Mouse (Mus musculus): ENCODE measurements at regions not wholly inside any gene's neighbourhood (a gene's known extent, or its start where the extent isn't known, plus 50 kb on each side); places are given as distances from the start of the nearest gene placed in this dataset.

DNA sequence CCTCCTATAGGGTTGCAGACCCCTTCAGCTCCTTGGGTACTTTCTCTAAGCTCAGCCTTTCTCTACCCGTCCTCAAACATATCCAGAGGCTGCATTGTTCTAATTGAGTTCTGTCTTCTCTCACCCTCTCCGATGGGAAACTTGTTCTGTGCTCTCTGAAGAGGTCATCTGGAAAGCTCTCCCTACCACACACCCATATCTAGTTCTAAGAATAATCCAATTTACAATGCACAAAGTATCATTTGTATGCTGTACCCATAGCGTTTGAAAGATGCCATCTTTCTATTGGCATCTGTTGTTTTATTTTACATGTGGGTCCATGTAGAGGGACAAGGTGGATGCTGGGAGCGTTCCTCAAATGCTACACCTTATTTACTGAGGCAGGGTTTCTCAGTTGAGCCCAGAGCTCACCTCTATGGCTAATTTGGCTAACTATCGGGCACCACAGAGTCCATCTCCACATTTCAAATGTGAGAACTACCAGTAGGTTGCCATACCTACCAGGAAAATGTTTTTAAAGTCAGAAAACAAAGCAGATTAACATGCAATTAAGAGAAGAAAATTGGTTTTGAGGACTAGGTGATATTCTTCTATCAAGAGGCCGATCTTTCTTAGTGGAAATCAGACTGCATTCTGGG, 167.1 kb downstream of the Klf7 start:
- no peak for ATAC-seq (ENCODE audit: insufficient read depth)
- Histone ChIP-seq H3K4me2 (no peak overlapping the region), H3K27ac (ENCODE audit: low read depth) (no peak overlapping the region), H3K4me3 (ENCODE audit: low read depth, low read length) (no peak overlapping the region), H3K4me1 (ENCODE audit: insufficient read depth) (no peaks in the 10 kb centered on the region; the same call in 1 of the 2 replicates), H3K36me3 (ENCODE audit: insufficient read depth) (no peaks in the 10 kb centered on the region), H3K9me3 (ENCODE audit: low read depth, low read length) (no peaks in the 10 kb centered on the region), H3K9ac (no peak overlapping the region), H3K27me3 (ENCODE audit: insufficient read depth, low read length) (no peaks in the 10 kb centered on the region)
- DNase-seq: no peak
- no peak for TF ChIP-seq CTCF (IDR thresholded peaks at IDR 0.05; ENCODE audit: low read depth)
- 87% methylated on average over 6 of the region's 6 CpGs for WGBS

GRCm38 (mm10) chr1:63954172-63954571, 167.9 kb downstream of the Klf7 start:
- ATAC-seq (ENCODE audit: insufficient read depth) (0 out of 2 replicates have a peak, but pooled peaks have one; percentile 31), DNase-seq (no peak)
- no peak for TF ChIP-seq CTCF (IDR thresholded peaks at IDR 0.05; ENCODE audit: low read depth)
- no peaks in the 10 kb centered on the region for H3K27me3 ChIP-seq (ENCODE audit: insufficient read depth, low read length)
- no peak overlapping the region for H3K9ac ChIP-seq
- 69% methylated on average over 2 of the region's 2 CpGs for WGBS
- H3K4me3 ChIP-seq (ENCODE audit: low read depth, low read length): no peak overlapping the region
- H3K4me1 ChIP-seq (ENCODE audit: insufficient read depth): no peaks in the 10 kb centered on the region; the same call in 1 of the 2 replicates
- no peak overlapping the region for H3K4me2 ChIP-seq
- H3K36me3 ChIP-seq (ENCODE audit: insufficient read depth): no peaks in the 10 kb centered on the region
- H3K9me3 ChIP-seq (ENCODE audit: low read depth, low read length): no peaks in the 10 kb centered on the region
- H3K27ac ChIP-seq (ENCODE audit: low read depth): no peak overlapping the region

- peak; percentile 71 for DNase-seq
- ATAC-seq (ENCODE audit: insufficient read depth): peak; percentile 69; the same call in 1 of the 2 replicates
- Histone ChIP-seq H3K9ac (no peak overlapping the region), H3K27me3 (ENCODE audit: insufficient read depth, low read length) (no peaks in the 10 kb centered on the region), H3K36me3 (ENCODE audit: insufficient read depth) (no peaks in the 10 kb centered on the region), H3K27ac (ENCODE audit: low read depth) (no peak overlapping the region), H3K9me3 (ENCODE audit: low read depth, low read length) (no peaks in the 10 kb centered on the region), H3K4me1 (ENCODE audit: insufficient read depth) (no peaks in the 10 kb centered on the region; the same call in 1 of the 2 replicates), H3K4me2 (no peak overlapping the region), H3K4me3 (ENCODE audit: low read depth, low read length) (no peak overlapping the region)
- TF ChIP-seq CTCF (IDR thresholded peaks at IDR 0.05; ENCODE audit: low read depth): peak; percentile 68
- WGBS: 50% methylated on average over 18 of the region's 18 CpGs
Observed at GRCm38 (mm10) chr1:63953229-63953883, 168.7 kb downstream of the Klf7 start.

DNA sequence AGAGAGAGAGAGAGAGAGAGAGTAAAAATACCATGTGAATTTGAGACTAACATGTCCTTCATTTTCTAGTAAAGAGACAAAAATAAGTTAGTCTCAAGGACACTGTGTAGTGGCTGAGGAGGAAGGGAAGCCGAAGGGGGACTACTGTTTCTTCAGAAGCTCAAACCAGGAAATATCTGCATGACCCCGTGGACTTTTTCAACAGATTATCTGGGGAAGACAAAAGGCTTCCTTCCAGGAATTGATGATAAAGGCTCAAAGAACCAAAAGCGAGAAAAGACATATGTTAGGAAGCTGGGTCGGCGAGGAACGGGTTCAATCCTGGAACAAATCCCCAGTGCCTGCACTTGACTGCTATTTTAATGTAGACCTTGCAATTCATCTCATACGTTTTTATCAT, 170.4 kb downstream of the Klf7 start:
- DNase-seq (peak; percentile 24), ATAC-seq (ENCODE audit: insufficient read depth) (no peak)
- no peak overlapping the region for H3K4me3 ChIP-seq (ENCODE audit: low read depth, low read length)
- H3K27me3 ChIP-seq (ENCODE audit: insufficient read depth, low read length): no peaks in the 10 kb centered on the region
- WGBS: 56% methylated on average over 7 of the region's 7 CpGs
- TF ChIP-seq CTCF (IDR thresholded peaks at IDR 0.05; ENCODE audit: low read depth): no peak
- no peak overlapping the region for H3K4me2 ChIP-seq
- no peaks in the 10 kb centered on the region for H3K9me3 ChIP-seq (ENCODE audit: low read depth, low read length)
- H3K27ac ChIP-seq (ENCODE audit: low read depth): no peak overlapping the region
- H3K36me3 ChIP-seq (ENCODE audit: insufficient read depth): no peaks in the 10 kb centered on the region
- H3K4me1 ChIP-seq (ENCODE audit: insufficient read depth): no peaks in the 10 kb centered on the region; the same call in 1 of the 2 replicates
- H3K9ac ChIP-seq: no peak overlapping the region

- Histone ChIP-seq H3K36me3 (ENCODE audit: insufficient read depth) (no peaks in the 10 kb centered on the region), H3K9ac (no peak overlapping the region), H3K9me3 (ENCODE audit: low read depth, low read length) (no peaks in the 10 kb centered on the region), H3K4me2 (no peak overlapping the region), H3K4me3 (ENCODE audit: low read depth, low read length) (no peak overlapping the region), H3K27me3 (ENCODE audit: insufficient read depth, low read length) (no peaks in the 10 kb centered on the region), H3K4me1 (ENCODE audit: insufficient read depth) (no peaks in the 10 kb centered on the region), H3K27ac (ENCODE audit: low read depth) (no peak overlapping the region)
- no peak for ATAC-seq (ENCODE audit: insufficient read depth)
- 54% methylated on average over 1 of the region's 1 CpGs for WGBS
- DNase-seq: no peak
- no peak for TF ChIP-seq CTCF (IDR thresholded peaks at IDR 0.05; ENCODE audit: low read depth)
Observed at GRCm38 (mm10) chr1:63947278-63947677, 174.8 kb downstream of the Klf7 start.

DNA sequence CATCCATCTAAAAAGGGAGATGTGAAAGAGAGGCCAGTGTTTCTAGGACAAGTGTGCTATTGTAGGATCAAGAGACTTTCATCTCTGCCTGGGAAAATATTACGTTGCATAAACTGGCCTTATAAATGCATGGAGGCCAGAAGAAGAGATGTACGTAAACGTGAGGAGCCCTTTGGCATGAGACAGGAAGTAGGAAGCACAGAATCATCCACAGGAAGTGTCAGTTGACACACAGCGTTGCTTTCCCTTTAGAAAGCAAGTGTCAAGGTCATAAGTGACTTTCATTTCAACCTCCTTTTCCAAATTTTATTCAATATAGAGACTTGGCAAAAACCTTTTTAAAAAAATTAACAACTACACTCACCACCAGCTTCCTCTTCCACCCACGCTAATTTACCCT, 175.2 kb downstream of the Klf7 start:
- no peaks in the 10 kb centered on the region for H3K27me3 ChIP-seq (ENCODE audit: insufficient read depth, low read length)
- H3K4me2 ChIP-seq: no peak overlapping the region
- TF ChIP-seq CTCF (IDR thresholded peaks at IDR 0.05; ENCODE audit: low read depth): no peak
- H3K9me3 ChIP-seq (ENCODE audit: low read depth, low read length): no peaks in the 10 kb centered on the region
- H3K36me3 ChIP-seq (ENCODE audit: insufficient read depth): no peaks in the 10 kb centered on the region
- H3K9ac ChIP-seq: no peak overlapping the region
- no peaks in the 10 kb centered on the region for H3K4me1 ChIP-seq (ENCODE audit: insufficient read depth)
- H3K27ac ChIP-seq (ENCODE audit: low read depth): no peak overlapping the region
- DNase-seq (no peak), ATAC-seq (ENCODE audit: insufficient read depth) (no peak)
- no peak overlapping the region for H3K4me3 ChIP-seq (ENCODE audit: low read depth, low read length)
- 48% methylated on average over 5 of the region's 5 CpGs for WGBS

DNA sequence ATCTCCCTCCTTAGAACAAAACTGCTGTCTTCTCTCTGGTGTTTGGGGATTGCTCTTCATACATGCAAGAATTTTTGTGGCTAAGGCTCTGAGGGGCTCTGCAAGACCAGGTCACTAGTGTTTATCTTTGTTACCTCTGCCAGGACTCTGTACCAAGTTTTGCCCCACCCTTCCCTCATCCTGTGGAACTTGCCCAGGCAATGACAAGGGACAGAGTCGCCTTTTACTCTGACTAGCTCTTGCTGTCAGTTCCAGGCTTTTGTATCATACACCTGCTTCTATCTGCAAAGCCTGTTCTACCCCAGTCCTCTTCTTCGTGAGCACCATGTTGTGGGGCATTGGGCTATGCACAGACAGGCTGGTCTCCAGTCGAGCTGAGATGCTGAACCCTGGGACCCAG, 175.7 kb upstream of the 4933402D24Rik start:
- DNase-seq (no peak), ATAC-seq (ENCODE audit: insufficient read depth) (no peak)
- no peak for TF ChIP-seq CTCF (IDR thresholded peaks at IDR 0.05; ENCODE audit: low read depth)

More for the DNA sequence above, 175.7 kb upstream of the 4933402D24Rik start:
- no peak overlapping the region for H3K4me3 ChIP-seq (ENCODE audit: low read depth, low read length)
- no peaks in the 10 kb centered on the region for H3K9me3 ChIP-seq (ENCODE audit: low read depth, low read length)
- no peak overlapping the region for H3K4me2 ChIP-seq
- 45% methylated on average over 3 of the region's 3 CpGs for WGBS
- no peaks in the 10 kb centered on the region for H3K27me3 ChIP-seq (ENCODE audit: insufficient read depth, low read length)
- no peaks in the 10 kb centered on the region for H3K36me3 ChIP-seq (ENCODE audit: insufficient read depth)
- no peaks in the 10 kb centered on the region for H3K4me1 ChIP-seq (ENCODE audit: insufficient read depth)
- H3K9ac ChIP-seq: no peak overlapping the region
- H3K27ac ChIP-seq (ENCODE audit: low read depth): no peak overlapping the region

Data from lung, embryonic 14.5 days (tissue).